Mouse (Mus musculus): ENCODE measurements at regions not wholly inside any gene's neighbourhood (a gene's known extent, or its start where the extent isn't known, plus 50 kb on each side); places are given as distances from the start of the nearest gene placed in this dataset.

GRCm38 (mm10) chr16:47354279-47354678 is 856.0 kb upstream of the Nectin3 start:
- no peak for DNase-seq

- no peak for DNase-seq
Measured at GRCm38 (mm10) chr16:47394398-47394797, 889.1 kb upstream of the Dppa4 start.

- DNase-seq, result no peak
Measured at GRCm38 (mm10) chr16:47407067-47407466, 876.5 kb upstream of the Dppa4 start.

GRCm38 (mm10) chr16:47418680-47419252 is 864.8 kb upstream of the Dppa4 start:
- no peak for DNase-seq

- DNase-seq, result no peak
Measured at GRCm38 (mm10) chr16:47445083-47445482, 838.5 kb upstream of the Dppa4 start.

- no peak for DNase-seq
Measured at GRCm38 (mm10) chr16:47475441-47476081, 808.0 kb upstream of the Dppa4 start.

GRCm38 (mm10) chr16:47482071-47482470 is 801.5 kb upstream of the Dppa4 start:
- DNase-seq, result no peak

- no peak for DNase-seq
Measured at GRCm38 (mm10) chr16:47488525-47488924, 795.0 kb upstream of the Dppa4 start.

GRCm38 (mm10) chr16:47525857-47526256 is 757.7 kb upstream of the Dppa4 start:
- DNase-seq, result no peak

- DNase-seq, result no peak
Measured at GRCm38 (mm10) chr16:47526613-47527012, 756.9 kb upstream of the Dppa4 start.

GRCm38 (mm10) chr16:47536524-47536923 is 747.0 kb upstream of the Dppa4 start:
- peak; percentile 6 for DNase-seq

- peak; percentile 31 for DNase-seq
Measured at GRCm38 (mm10) chr16:47551101-47551500, 732.4 kb upstream of the Dppa4 start.

- DNase-seq, result no peak
Measured at GRCm38 (mm10) chr16:47568051-47568450, 715.5 kb upstream of the Dppa4 start.

GRCm38 (mm10) chr16:47599476-47599875 is 684.1 kb upstream of the Dppa4 start:
- no peak for DNase-seq
